Mouse (Mus musculus) spleen, adult 10 weeks (tissue): ENCODE measurements around the gene Nat8f6. TPM values are rescaled to one million over a fixed set of nuclear protein-coding genes. Genes with fewer than 3 reads are reported as not detected.

Experiments
- polyA plus RNA-seq: library from polyadenylated mRNA; stranded (reverse); fragments of 350-450 nt; fragmentation: Illumina TruSeq; extraction: RNeasy Lipid Tissue Mini Kit (QIAGEN cat#74804); gene quantifications from one replicate; pipeline ENCODE4 v1.2.3, GENCODE M21; 2015; ENCODE audit warnings: low replicate concordance; ENCODE audit not compliant: insufficient read depth

Gene Nat8f6
- polyA plus RNA-seq, result not detected

DNA sequence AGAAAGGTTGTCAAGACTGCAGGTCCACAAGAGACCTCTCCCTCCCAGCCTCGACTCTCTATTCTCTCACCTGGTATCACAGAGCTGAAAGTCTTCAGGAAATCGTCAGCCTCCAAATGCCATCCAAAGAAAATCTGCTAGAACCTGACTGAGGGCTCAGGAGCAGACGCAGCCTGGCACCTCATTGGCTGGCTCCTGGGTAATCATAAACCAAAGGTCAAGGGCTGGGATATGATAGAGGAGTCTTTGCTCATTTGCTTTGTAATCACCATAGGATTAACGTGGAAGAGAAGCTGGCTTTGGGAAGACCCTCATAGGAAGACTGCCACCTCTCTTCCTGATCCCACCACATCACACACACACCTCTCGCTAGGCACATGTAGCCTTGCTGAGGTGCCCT lies at the start of gene Nat8f6, which contains the start of gene Nat8f5:
Nat8f6 (minus strand) TSS at position 118 of the 400 bp plus-strand sequence.
Nat8f5 (minus strand) TSS at position 136 of the 400 bp plus-strand sequence.

DNA sequence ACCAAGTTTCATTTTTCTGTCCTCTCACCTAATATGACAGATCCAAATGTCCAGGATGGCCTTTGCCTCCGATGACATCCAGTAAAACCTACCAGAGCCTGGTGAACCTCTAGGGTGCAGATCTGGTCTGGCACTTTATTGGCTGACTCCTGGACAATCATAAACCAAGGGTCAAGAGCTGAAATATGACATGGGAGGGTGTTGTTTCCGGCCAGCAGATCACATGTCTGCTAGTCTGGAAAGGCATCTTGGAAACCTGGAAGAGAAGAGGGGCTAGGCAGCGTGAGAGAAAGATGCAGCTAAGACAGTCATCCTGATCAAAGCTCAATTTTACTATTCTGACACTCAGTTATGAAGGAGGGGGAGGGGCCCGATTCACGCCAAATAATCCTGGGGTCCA lies 48.3 kb upstream of the Nat8f6 start, which contains the start of gene Nat8f2:
Nat8f2 (minus strand) TSS at position 153 of the 400 bp plus-strand sequence.

DNA sequence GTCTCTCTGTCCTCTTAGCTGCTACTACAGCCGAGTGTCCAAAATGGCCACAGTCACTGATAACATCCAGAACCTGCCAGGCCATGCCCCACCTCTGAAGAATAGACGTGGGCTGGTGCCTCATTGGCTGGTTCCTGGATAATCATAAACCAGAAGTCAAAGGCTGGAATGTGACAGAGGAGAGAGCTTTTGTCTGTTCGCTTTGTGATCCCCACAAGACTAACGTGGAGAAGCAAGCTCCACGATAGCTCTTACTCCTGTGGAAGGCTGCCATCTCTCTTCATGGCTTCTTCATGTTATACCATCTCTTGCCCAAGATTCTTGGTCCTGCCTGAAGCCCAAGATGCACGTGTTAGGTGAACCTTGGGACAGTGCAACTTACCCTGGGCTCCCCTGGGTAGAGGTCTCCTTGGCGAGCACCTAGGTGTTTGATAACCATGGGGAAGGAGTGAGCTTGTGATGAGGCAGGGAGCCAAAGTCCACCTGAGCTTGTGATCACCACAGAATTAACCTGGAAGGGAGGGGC lies 11.1 kb upstream of the Nat8f6 start, which contains the start of gene Nat8:
Nat8 (minus strand) TSS at position 287 of the 526 bp plus-strand sequence.

DNA sequence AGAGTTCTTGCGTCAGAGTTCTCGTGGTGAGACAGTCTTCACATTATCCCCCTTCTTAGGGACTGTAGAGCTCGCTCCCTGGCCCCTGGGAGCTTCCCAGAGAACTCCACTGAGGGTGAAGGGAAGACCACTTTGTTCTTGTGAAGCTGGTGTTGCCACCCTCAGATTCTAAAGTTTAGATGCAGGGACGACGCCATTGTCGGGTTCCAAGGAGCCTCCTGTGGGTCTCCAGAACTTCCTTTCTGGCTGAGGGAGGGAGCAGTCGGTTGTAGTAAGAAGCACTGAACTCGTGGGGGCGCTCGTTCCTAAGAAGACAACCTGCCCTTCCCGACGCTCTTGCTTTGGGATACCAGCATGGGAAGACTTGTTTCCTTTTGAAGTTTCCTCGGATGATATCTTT lies 55.2 kb downstream of the Nat8f6 start, which contains the start of gene Nat8f3:
Nat8f3 (minus strand) TSS at position 223 of the 400 bp plus-strand sequence.

Other genes starting within 250 kb of the Nat8f6 start
- 4.6 TPM for gene Alms1, start 233.4 kb downstream of the Nat8f6 start, polyA plus RNA-seq
- gene Nat8f7, start 107.7 kb downstream of the Nat8f6 start, polyA plus RNA-seq, result not detected
- 3.3 TPM for gene Nat8f3, start 55.2 kb downstream of the Nat8f6 start, polyA plus RNA-seq
- 0.26 TPM for gene Nat8f5, start within 50 bp of the Nat8f6 start, polyA plus RNA-seq
- gene Nat8, start 11.1 kb upstream of the Nat8f6 start, polyA plus RNA-seq, result 0.22 TPM
- not detected for gene Nat8f2, start 48.2 kb upstream of the Nat8f6 start, polyA plus RNA-seq
- 7.3 TPM for gene Nat8f4, start 83.9 kb upstream of the Nat8f6 start, polyA plus RNA-seq
- 43.4 TPM for gene Tprkb, start 90.9 kb upstream of the Nat8f6 start, polyA plus RNA-seq
- 5.9 TPM for gene Nat8f1, start 94.7 kb upstream of the Nat8f6 start, polyA plus RNA-seq
- 239 TPM for gene Dusp11, start 140.7 kb upstream of the Nat8f6 start, polyA plus RNA-seq
- not detected for gene Figla, start 195.2 kb upstream of the Nat8f6 start, polyA plus RNA-seq
- gene Add2, start 207.7 kb upstream of the Nat8f6 start, polyA plus RNA-seq, result 3.9 TPM